Mouse (Mus musculus) limb, embryonic 10.5 days (tissue): ENCODE measurements at regions not wholly inside any gene's neighbourhood (a gene's known extent, or its start where the extent isn't known, plus 50 kb on each side); places are given as distances from the start of the nearest gene placed in this dataset.

ENCODE experiments used
- DNase-seq: peaks from one replicate; pipeline ENCODE4 v3.0.0-alpha.2; 2017; ENCODE audit warnings: low spot score
- H3K27ac ChIP-seq: fragments of 300-500 bp; sonication (generic); 2 replicates; pipeline ENCODE4 v1.5.1; 2016; ENCODE audit warnings: mild to moderate bottlenecking
- H3K27me3 ChIP-seq: fragments of 300-500 bp; sonication (generic); 2 replicates; pipeline ENCODE4 v1.6.1; 2016; ENCODE audit warnings: low read depth, mild to moderate bottlenecking; ENCODE audit not compliant: poor library complexity, severe bottlenecking
- H3K36me3 ChIP-seq: fragments of 300-500 bp; sonication (generic); 2 replicates; pipeline ENCODE4 v1.6.1; 2016; ENCODE audit warnings: mild to moderate bottlenecking, moderate library complexity
- H3K4me1 ChIP-seq: fragments of 300-500 bp; sonication (generic); 2 replicates; pipeline ENCODE4 v1.6.1; 2016
- H3K4me3 ChIP-seq: fragments of 300-500 bp; sonication (generic); 2 replicates; pipeline ENCODE4 v1.5.1; 2016; ENCODE audit warnings: mild to moderate bottlenecking, moderate library complexity
- H3K9me3 ChIP-seq: fragments of 300-500 bp; sonication (generic); replicated peaks from 2 replicates; pipeline ENCODE4 v1.6.1; 2016; ENCODE audit warnings: mild to moderate bottlenecking
- WGBS: fragments of 180-500 bp; shearing (Covaris S2); methylation state at CpG from one replicate; pipeline ENCODE4 v1.1.7; 2016; 5-methylcytosine and 5-hydroxymethylcytosine counted together

DNA sequence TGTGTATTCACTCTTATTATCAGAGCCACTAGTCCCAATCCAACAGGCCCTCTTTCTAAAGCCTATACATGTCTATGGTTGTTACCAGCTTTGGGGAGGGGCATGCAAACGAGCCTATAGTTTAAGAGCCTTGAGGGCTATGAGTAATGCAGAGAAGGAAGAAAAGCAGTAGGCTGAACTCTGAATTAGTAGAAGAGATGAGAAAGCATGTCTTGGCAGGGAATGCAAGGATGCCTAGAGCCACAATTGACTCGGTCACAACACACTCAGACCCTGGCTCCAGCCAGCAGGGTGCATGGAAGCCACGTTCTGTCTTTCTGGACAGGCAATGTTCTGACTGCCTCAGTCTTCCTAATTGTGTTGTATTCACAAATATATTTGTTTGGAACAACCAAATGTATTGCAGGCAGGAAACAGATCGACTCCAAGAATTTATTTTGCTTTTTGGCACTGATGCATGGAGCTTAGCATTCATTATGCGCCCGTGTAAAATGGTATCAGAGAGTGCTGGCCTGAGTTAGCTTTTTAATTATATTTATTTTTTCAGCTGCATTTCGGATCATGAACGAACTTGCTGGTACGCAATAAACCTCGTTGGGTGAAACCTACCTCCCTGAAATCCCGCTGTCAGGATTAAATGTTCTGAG lies 110.2 kb downstream of the Rybp start:
- peaks cover 63% of the 10 kb centered on the region for H3K27me3 ChIP-seq
- WGBS: 87% methylated on average over 11 of the region's 11 CpGs

GRCm38 (mm10) chr6:100170711-100171348 lies 116.5 kb downstream of the Rybp start:
- WGBS: 6% methylated on average over 22 of the region's 22 CpGs
- H3K36me3 ChIP-seq: no peaks in the 10 kb centered on the region
- peak overlapping the region; percentile 38 for H3K4me3 ChIP-seq
- H3K4me1 ChIP-seq: peaks cover 16% of the 10 kb centered on the region
- H3K27me3 ChIP-seq: peaks cover 81% of the 10 kb centered on the region
- H3K9me3 ChIP-seq: no peaks in the 10 kb centered on the region
- H3K27ac ChIP-seq: peak overlapping the region; percentile 61
- DNase-seq: peak; percentile 50

More for the DNA sequence above, 110.2 kb downstream of the Rybp start:
- no peak for DNase-seq
- H3K4me3 ChIP-seq: no peak overlapping the region
- peaks cover 5% of the 10 kb centered on the region for H3K4me1 ChIP-seq
- H3K27ac ChIP-seq: no peak overlapping the region
- H3K9me3 ChIP-seq: no peaks in the 10 kb centered on the region
- H3K36me3 ChIP-seq: no peaks in the 10 kb centered on the region

- Histone ChIP-seq H3K4me1 (peaks cover 37% of the 10 kb centered on the region), H3K36me3 (no peaks in the 10 kb centered on the region), H3K9me3 (no peaks in the 10 kb centered on the region), H3K27ac (no peak overlapping the region), H3K4me3 (no peak overlapping the region), H3K27me3 (peaks cover 88% of the 10 kb centered on the region)
- DNase-seq: no peak
- 62% methylated on average over 5 of the region's 5 CpGs for WGBS
These were observed 120.0 kb downstream of the Rybp start for GRCm38 (mm10) chr6:100167321-100167720.

GRCm38 (mm10) chr6:100165746-100166145 lies 121.5 kb downstream of the Rybp start:
- no peaks in the 10 kb centered on the region for H3K9me3 ChIP-seq
- H3K36me3 ChIP-seq: no peaks in the 10 kb centered on the region
- WGBS: 90% methylated on average over 3 of the region's 3 CpGs
- no peak overlapping the region for H3K4me3 ChIP-seq
- H3K27ac ChIP-seq: no peak overlapping the region
- peaks cover 86% of the 10 kb centered on the region for H3K27me3 ChIP-seq
- peaks cover 43% of the 10 kb centered on the region for H3K4me1 ChIP-seq
- no peak for DNase-seq

DNA sequence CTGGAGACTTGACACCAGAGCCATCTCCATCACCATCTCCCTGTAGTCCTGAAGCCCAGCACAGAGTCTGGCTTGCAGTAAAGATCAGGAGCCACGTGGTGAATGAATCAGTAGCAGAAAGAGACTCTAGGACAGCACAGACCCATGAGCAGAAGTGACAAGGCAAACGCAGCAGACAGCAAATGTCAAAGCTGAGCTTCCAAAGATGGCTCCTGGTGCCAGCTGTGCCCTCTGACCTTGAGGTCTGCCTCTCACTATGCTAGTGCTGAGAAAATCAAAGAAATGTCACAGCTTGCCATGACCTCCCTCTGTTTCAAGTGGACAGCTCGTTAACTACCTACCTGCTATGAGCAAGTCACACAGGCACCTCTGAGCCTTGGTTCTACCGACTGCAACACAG lies 123.1 kb downstream of the Rybp start:
- H3K27ac ChIP-seq: peak overlapping the region; percentile 74; the same call in 1 of the 2 replicates
- peaks cover 73% of the 10 kb centered on the region for H3K27me3 ChIP-seq
- H3K4me1 ChIP-seq: peaks cover 53% of the 10 kb centered on the region
- H3K9me3 ChIP-seq: no peaks in the 10 kb centered on the region
- H3K4me3 ChIP-seq: no peak overlapping the region
- 15% methylated on average over 4 of the region's 4 CpGs for WGBS
- DNase-seq: no peak
- no peaks in the 10 kb centered on the region for H3K36me3 ChIP-seq

GRCm38 (mm10) chr6:100163814-100164130 lies 123.5 kb downstream of the Rybp start:
- Histone ChIP-seq H3K27me3 (peaks cover 71% of the 10 kb centered on the region), H3K4me3 (peak overlapping the region; percentile 29)

DNA sequence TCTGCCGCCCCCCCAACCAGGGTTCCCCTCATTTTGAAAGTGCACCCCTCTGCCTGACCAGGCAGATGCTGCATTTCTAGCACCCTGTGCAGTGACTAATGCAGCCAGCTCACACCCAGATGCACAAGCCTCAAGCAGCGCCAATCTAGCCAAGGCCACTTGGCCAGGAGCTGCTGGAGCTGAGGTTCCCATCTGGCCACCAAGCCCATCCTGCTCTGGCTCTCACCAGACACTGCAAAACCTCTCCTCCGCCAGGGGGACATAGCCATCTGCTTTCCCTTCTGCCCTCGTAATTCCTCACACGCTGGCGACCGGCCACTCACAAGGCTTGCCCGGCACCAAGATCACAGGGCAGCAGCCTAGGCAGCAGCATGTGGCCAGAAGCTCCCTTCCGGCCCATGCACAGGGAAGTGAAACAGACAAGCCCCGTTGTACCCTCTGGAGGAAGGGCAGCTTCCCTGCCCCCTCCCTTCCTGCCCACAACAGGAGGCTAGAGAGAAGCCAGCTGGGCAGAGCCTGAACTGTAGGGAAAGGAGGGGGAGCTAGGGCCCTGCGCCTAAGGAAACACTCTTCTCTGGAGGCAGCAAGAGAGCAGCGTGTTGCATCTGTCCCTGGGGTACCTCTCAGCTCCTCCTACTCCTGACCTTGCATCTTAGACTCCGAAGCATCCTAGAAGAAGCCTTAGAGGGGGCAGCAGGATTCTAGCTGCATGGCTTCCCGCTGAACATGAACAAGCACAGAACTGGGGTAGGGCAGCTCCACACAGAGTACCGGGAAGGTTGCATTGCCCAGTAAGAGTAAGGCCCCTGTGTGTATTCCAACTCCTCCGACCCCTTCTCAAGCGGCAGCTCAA lies 124.1 kb downstream of the Rybp start:
- peak overlapping the region; percentile 74 for H3K27ac ChIP-seq
- H3K27me3 ChIP-seq: peaks cover 70% of the 10 kb centered on the region
- H3K36me3 ChIP-seq: no peaks in the 10 kb centered on the region
- peak; percentile 84 for DNase-seq
- H3K4me1 ChIP-seq: peaks cover 59% of the 10 kb centered on the region
- peak overlapping the region; percentile 29 for H3K4me3 ChIP-seq
- 11% methylated on average over 17 of the region's 17 CpGs for WGBS
- no peaks in the 10 kb centered on the region for H3K9me3 ChIP-seq

More at GRCm38 (mm10) chr6:100163814-100164130, 123.5 kb downstream of the Rybp start:
- 43% methylated on average over 5 of the region's 5 CpGs for WGBS
- peaks cover 57% of the 10 kb centered on the region for H3K4me1 ChIP-seq
- peak overlapping the region; percentile 74 for H3K27ac ChIP-seq
- DNase-seq: no peak
- H3K36me3 ChIP-seq: no peaks in the 10 kb centered on the region
- no peaks in the 10 kb centered on the region for H3K9me3 ChIP-seq

DNA sequence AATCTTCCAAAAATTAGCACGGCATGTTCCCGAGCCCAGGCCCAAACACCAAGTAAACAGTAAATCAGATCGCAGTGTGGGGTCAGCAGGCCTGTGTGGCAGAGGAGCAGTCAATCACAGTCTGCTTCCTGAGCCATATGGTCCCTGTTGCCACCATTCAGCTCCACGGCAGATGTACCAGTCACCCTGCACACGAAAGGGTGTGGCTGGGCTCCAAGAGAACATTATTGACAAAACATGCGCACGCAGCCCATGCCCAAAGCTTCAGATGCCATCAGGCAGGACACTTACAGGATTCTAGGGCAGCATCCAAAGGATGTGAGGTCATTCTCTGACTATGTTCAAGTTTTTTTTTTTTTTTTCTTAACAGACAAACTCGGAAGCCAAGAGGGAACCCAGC lies 126.6 kb downstream of the Rybp start:
- Histone ChIP-seq H3K27ac (no peak overlapping the region), H3K36me3 (no peaks in the 10 kb centered on the region), H3K4me3 (no peak overlapping the region), H3K9me3 (no peaks in the 10 kb centered on the region), H3K27me3 (peaks cover 65% of the 10 kb centered on the region), H3K4me1 (peaks cover 60% of the 10 kb centered on the region)
- DNase-seq: no peak
- WGBS: 50% methylated on average over 8 of the region's 8 CpGs

GRCm38 (mm10) chr6:100159817-100160216 lies 127.5 kb downstream of the Rybp start:
- Histone ChIP-seq H3K4me1 (peaks cover 69% of the 10 kb centered on the region), H3K27ac (no peak overlapping the region), H3K27me3 (peaks cover 59% of the 10 kb centered on the region), H3K4me3 (no peak overlapping the region), H3K9me3 (no peaks in the 10 kb centered on the region), H3K36me3 (no peaks in the 10 kb centered on the region)
- no peak for DNase-seq
- WGBS: 70% methylated on average over 4 of the region's 4 CpGs

DNA sequence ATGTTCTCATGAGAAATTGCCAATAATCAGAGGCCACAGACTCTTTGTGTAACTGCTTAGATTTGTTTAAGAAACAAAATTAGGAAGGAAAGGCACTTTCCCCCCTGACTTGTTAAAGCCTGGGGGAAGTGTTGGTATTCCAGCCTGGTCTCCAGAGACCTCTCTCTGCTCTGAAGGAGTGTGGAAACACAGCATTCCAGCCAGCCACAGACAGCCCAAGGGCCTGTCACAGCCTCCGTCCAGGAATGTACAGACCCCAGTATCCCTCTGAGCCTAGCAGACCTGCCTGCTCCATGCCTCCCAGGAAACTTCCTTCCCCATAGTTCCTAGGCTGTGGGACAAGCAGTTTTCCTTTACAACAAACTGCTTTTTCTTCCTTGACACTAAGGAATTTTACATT lies 128.0 kb downstream of the Rybp start:
- Histone ChIP-seq H3K27ac (peak overlapping the region; percentile 34; the same call in 1 of the 2 replicates), H3K9me3 (no peaks in the 10 kb centered on the region), H3K36me3 (no peaks in the 10 kb centered on the region), H3K27me3 (peaks cover 56% of the 10 kb centered on the region), H3K4me3 (no peak overlapping the region), H3K4me1 (peaks cover 67% of the 10 kb centered on the region)
- no peak for DNase-seq
- WGBS: 29% methylated on average over 1 of the region's 1 CpGs

DNA sequence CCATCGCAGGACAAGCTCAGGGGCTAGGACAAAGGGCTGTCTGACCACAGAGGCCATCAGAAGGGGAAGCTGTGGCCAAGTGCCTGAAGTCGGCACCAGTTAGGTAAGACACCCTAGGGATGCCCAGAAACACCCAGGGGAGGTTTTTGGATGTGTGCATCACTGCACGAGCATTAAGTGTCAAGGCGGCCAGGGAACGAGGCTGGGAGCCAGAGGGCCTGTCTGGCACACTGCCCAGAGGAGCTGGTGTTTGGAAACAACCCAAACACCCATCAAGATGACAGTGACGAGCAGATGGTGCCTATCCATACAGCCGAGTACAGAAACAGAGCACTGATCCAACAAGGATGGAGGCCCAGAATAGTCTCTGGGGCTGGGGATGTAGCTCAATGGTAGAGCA lies 130.0 kb downstream of the Rybp start:
- 87% methylated on average over 7 of the region's 7 CpGs for WGBS

DNA sequence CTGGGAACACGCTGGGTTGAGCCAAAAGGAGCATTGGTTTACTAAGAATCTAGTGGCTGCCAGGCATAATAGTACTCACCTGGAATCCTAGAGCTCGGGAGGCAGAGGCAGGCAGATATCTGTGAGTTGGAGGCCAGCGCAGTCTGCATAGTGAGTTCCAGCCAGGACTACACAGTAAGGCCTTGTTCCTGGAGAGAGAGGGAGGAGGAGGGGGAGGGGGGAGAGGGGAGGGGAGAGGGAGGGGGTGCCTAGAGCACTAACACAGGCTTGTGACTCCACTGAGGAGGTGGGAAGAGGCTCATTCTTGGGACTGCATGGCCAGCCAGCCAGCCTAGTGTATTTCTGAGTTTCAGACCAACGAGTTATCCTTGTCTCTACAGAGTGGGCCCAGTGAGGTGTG lies 131.1 kb downstream of the Rybp start:
- 85% methylated on average over 4 of the region's 4 CpGs for WGBS
- no peak for DNase-seq
- peaks cover 37% of the 10 kb centered on the region for H3K4me1 ChIP-seq
- no peak overlapping the region for H3K4me3 ChIP-seq
- H3K27ac ChIP-seq: peak overlapping the region; percentile 46
- no peaks in the 10 kb centered on the region for H3K36me3 ChIP-seq
- H3K27me3 ChIP-seq: peaks cover 51% of the 10 kb centered on the region
- no peaks in the 10 kb centered on the region for H3K9me3 ChIP-seq

More for the DNA sequence above, 130.0 kb downstream of the Rybp start:
- no peak overlapping the region for H3K4me3 ChIP-seq
- DNase-seq: no peak
- no peak overlapping the region for H3K27ac ChIP-seq
- H3K9me3 ChIP-seq: no peaks in the 10 kb centered on the region
- H3K4me1 ChIP-seq: peaks cover 48% of the 10 kb centered on the region
- H3K36me3 ChIP-seq: no peaks in the 10 kb centered on the region
- H3K27me3 ChIP-seq: peaks cover 51% of the 10 kb centered on the region

DNA sequence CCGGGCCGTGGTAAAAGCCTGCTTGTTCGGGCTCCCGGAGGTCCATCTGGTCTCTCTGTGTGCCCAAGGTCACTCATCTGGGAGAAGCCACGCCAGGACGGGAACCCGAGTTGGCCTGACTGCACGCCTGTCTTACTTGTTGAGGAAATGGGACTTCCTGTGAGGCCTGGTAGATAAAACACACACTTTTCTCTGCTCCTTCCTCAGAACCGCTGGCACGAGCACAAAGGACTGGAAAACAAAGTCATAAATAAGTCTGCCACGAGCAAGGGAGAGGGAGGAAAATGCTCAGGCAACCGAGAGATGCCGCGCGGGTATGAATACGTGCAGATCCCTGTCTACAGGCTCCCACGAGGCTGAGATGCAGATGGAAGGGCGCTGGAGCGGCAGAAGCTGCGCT lies 131.6 kb downstream of the Rybp start:
- Histone ChIP-seq H3K27me3 (peaks cover 52% of the 10 kb centered on the region), H3K36me3 (no peaks in the 10 kb centered on the region), H3K27ac (peak overlapping the region; percentile 46), H3K4me3 (no peak overlapping the region), H3K4me1 (peaks cover 34% of the 10 kb centered on the region), H3K9me3 (no peaks in the 10 kb centered on the region)
- peak; percentile 42 for DNase-seq
- WGBS: 61% methylated on average over 20 of the region's 20 CpGs
